Mouse (Mus musculus) left cerebral cortex, adult 9 months (tissue): ENCODE data around the gene Fam151b.

Experiments
- DNase-seq, 2 experiments: peaks; one replicate each; pipeline ENCODE4 v3.0.0; 2022; ENCODE audit warnings: low spot score in 2 of 2

Fam151b gene

GRCm38 (mm10) chr13:92419630-92420029, 64.2 kb downstream of the Fam151b start:
- DNase-seq, result no peak

- no peak for DNase-seq
Observed at GRCm38 (mm10) chr13:92410486-92410885, 73.3 kb downstream of the Fam151b start.

- DNase-seq, result no peak
Observed at GRCm38 (mm10) chr13:92403496-92403895, 80.3 kb downstream of the Fam151b start.

GRCm38 (mm10) chr13:92402063-92402462, 81.8 kb downstream of the Fam151b start:
- DNase-seq, result no peak
